Mouse (Mus musculus): ENCODE results near the gene Dhps.
"Not testable (repeated sequence)": the region's sequence is repeated elsewhere in the genome, so short reads cannot be mapped to it uniquely, and the experiment has no call there.

The Dhps gene

GRCm38 (mm10) chr8:85062603-85063002 is 9.0 kb upstream of the Dhps start:
- no peak for DNase-seq (ENCODE audit: low spot score in 2 of 2)

- DNase-seq (ENCODE audit: low spot score in 2 of 2) = no peak
These were observed 6.3 kb upstream of the Dhps start for GRCm38 (mm10) chr8:85065213-85065612.

- no peak for DNase-seq (ENCODE audit: low spot score in 2 of 2)
These were observed 4.4 kb upstream of the Dhps start for GRCm38 (mm10) chr8:85067155-85067554.

GRCm38 (mm10) chr8:85067982-85068381 is 3.6 kb upstream of the Dhps start, which contains the start of gene Gm5741:
Gene Gm5741, minus strand, starts transcription at chr8:85067982.
- DNase-seq (ENCODE audit: low spot score in 2 of 2) = no peak

- DNase-seq (ENCODE audit: low spot score in 2 of 2) = no peak
These were observed 516 bp upstream of the Dhps start for GRCm38 (mm10) chr8:85071041-85071440.

GRCm38 (mm10) chr8:85072364-85072929 is 890 bp downstream of the Dhps start:
- DNase-seq (ENCODE audit: low spot score in 2 of 2) = peak in 1 of 2 experiments; percentile 60

- peak in 1 of 2 experiments; percentile 38 for DNase-seq (ENCODE audit: low spot score in 2 of 2)
These were observed 1.6 kb downstream of the Dhps start for GRCm38 (mm10) chr8:85073041-85073612.

GRCm38 (mm10) chr8:85074167-85074566 is 2.6 kb downstream of the Dhps start:
- DNase-seq (ENCODE audit: low spot score in 2 of 2) = peak in 1 of 2 experiments; percentile 39

- no peak for DNase-seq (ENCODE audit: low spot score in 2 of 2)
These were observed 3.1 kb downstream of the Dhps start for GRCm38 (mm10) chr8:85074617-85075016.

- DNase-seq (ENCODE audit: low spot score in 2 of 2) = peak; percentile 50 to 60
These were observed 4.4 kb downstream of the Dhps start for GRCm38 (mm10) chr8:85076001-85076400.

- peak; percentile 90 to 91 for DNase-seq (ENCODE audit: low spot score in 2 of 2)
These were observed 5.4 kb downstream of the Dhps start for GRCm38 (mm10) chr8:85076993-85077392.

GRCm38 (mm10) chr8:85080214-85080531 is 8.6 kb downstream of the Dhps start:
- DNase-seq (ENCODE audit: low spot score in 2 of 2) = no peak

GRCm38 (mm10) chr8:85080532-85081215 is 9.1 kb downstream of the Dhps start, which contains the start of gene Wdr83os:
Gene Wdr83os, plus strand, starts transcription at chr8:85080740.
- DNase-seq (ENCODE audit: low spot score in 2 of 2) = peak; percentile 70 to 72

GRCm38 (mm10) chr8:85081216-85081555 is 9.6 kb downstream of the Dhps start, which contains the start of gene Wdr83:
Gene Wdr83, minus strand, starts transcription at chr8:85081306.
- no peak for DNase-seq (ENCODE audit: low spot score in 2 of 2)

GRCm38 (mm10) chr8:85082169-85082568 is 10.6 kb downstream of the Dhps start:
- DNase-seq (ENCODE audit: low spot score in 2 of 2) = not testable (repeated sequence)

GRCm38 (mm10) chr8:85083108-85083813 is 11.7 kb downstream of the Dhps start, which contains the start of gene Man2b1:
Gene Man2b1, plus strand, starts transcription at chr8:85083270.
- peak; percentile 94 for DNase-seq (ENCODE audit: low spot score in 2 of 2)

- DNase-seq (ENCODE audit: low spot score in 2 of 2) = no peak
These were observed 13.1 kb downstream of the Dhps start for GRCm38 (mm10) chr8:85084633-85085032.

- DNase-seq (ENCODE audit: low spot score in 2 of 2) = no peak
These were observed 14.7 kb downstream of the Dhps start for GRCm38 (mm10) chr8:85086238-85086637.

- DNase-seq (ENCODE audit: low spot score in 2 of 2) = no peak
These were observed 17.2 kb downstream of the Dhps start for GRCm38 (mm10) chr8:85088771-85089170.

GRCm38 (mm10) chr8:85090856-85091255 is 19.3 kb downstream of the Dhps start:
- DNase-seq (ENCODE audit: low spot score in 2 of 2) = no peak

GRCm38 (mm10) chr8:85091526-85092090 is 20.1 kb downstream of the Dhps start:
- DNase-seq (ENCODE audit: low spot score in 2 of 2) = no peak

GRCm38 (mm10) chr8:85095051-85095450 is 23.5 kb downstream of the Dhps start:
- DNase-seq (ENCODE audit: low spot score in 2 of 2) = no peak
